Mouse (Mus musculus) adrenal gland (tissue): ENCODE measurements around the gene Csta1.
"Not testable (repeated sequence)": the region's sequence is repeated elsewhere in the genome, so short reads cannot be mapped to it uniquely, and the experiment has no call there.

Source experiments
- intact Hi-C: fragments of 180-260 bp; cut with DNase I; formaldehyde crosslinking; loops from one replicate; pipeline ENCODE4 v1.15.1; 2025
- long read RNA-seq, 2 experiments: library from polyadenylated mRNA; unstranded; transcript quantifications; one replicate each; pipeline ENCODE4 v2.0.0; 2020; ENCODE audit warnings: borderline replicate concordance in 1 of 2; ENCODE audit not compliant: insufficient replicate concordance in 1 of 2

Csta1 gene
- long read RNA-seq, experiment 1: 0 reads
- long read RNA-seq, experiment 2: 0 reads

DNA sequence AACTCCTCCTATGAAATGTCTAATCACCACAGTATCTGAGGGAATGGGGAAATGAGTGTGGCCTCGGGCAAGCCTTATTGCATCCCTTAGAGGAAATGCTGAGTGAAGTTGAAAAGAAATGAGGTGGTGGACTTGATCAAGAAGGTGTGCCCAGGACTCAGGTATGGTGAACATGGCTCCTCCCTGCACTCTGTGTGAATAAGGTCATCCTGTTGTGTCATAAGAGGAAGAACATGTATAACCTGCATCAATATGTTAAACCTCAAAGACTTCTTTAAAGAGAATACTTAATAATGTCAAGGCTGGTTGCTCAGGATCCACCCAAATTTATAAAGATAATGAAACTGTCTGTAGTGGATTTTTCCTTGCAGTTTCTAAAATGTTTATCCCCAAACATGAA, at the start of gene Csta1:
Csta1 (minus strand) TSS at position 101 of the 400 bp plus-strand sequence.
- intact Hi-C loops: no loop called here

GRCm38 (mm10) chr16:36179910-36180309, 48.9 kb upstream of the Csta1 start:
- intact Hi-C loops: no loop called here

- intact Hi-C loops: no loop called here
Measured at GRCm38 (mm10) chr16:36176108-36176507, 45.1 kb upstream of the Csta1 start.

DNA sequence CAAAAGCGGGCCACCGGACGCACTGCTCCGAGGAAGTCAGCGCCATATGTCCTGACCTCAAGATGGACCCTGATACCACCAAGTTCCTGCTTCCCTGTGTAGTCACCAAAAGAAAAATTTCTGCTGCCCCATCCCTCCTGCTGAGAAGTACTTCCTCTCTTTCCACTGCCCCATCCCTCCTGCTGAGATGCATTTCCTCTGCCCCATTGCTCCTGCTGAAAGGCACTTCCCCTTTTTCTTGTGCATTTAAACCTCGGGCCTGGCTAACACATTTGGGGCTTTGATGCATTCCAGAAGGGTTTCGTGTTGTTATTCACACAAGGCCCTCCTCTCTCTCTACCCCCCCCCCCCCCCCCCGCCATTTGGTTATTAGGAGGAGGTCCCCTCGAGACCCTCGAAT, 36.8 kb upstream of the Csta1 start:
- intact Hi-C loops: not testable (repeated sequence)

DNA sequence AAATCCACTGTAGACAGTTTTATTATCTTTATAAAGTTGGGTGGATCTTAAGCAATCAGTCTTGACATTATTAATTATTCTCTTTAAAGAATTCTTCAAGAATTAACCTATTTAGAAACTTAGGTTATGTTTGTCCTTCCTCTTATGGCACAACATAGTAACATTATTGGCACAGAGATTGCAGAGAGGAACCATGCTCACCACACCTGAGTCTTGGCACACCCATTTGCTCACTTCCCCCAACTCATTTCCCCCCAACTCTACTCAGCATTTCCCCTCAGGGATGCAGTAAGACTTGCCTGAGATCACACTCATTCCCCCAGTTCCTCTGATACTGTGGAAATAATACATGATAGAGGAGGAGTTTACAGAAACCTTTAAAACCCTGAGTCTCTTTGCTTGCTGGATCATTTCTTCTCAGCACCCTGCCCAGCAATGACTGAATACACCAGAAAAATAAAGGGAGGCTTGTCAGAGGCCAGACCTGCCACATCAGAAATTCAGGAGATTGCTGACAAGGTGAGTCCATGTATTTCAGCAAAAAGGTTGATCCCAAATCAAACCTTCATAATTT, 25.4 kb upstream of the Csta1 start, which contains the start of gene Stfa2l1:
Stfa2l1 (plus strand) TSS at position 410 of the 574 bp plus-strand sequence.
- intact Hi-C loops: no loop called here

DNA sequence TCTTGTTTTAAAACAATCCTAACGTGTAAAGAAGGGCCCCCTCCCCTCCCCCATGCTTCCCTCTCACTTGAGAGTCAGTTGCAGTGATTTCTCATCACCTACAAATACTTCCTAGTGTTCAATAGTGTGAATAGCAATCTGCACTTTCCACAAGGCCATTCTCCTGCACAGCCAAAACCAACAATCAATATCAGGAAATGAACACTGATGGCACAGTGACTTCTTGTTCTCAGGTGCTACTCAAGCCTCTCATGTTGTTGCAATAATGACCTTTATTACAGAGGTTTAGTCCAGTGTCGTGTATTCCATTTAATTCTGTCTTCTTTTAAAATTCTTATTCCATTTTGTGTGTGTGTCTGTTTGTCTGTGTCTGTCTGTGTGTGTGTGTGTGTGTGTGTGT, 7.2 kb upstream of the Csta1 start:
- intact Hi-C loops: no loop called here

DNA sequence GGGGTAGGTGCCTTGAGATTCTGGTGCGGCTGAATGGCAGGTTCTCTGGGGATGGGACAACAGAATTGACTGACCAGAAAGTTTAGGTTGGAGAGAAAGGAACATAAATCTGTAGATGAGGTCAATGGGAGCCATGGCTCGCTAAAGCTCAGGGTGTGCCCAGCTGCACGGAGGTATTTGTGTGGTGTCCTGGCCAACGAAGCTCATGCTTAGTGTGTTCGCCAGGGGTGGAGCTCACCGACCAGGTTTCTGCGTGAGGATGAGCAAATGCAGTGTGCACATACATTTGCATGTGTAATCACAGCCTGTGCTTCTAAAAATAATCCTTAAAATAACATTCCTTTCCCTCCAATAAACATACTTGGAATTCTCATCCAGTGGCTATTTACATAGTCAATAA, 2.9 kb downstream of the Csta1 start:
- intact Hi-C loops: no loop called here

GRCm38 (mm10) chr16:36115751-36116150, 15.3 kb downstream of the Csta1 start:
- intact Hi-C loops: not testable (repeated sequence)

DNA sequence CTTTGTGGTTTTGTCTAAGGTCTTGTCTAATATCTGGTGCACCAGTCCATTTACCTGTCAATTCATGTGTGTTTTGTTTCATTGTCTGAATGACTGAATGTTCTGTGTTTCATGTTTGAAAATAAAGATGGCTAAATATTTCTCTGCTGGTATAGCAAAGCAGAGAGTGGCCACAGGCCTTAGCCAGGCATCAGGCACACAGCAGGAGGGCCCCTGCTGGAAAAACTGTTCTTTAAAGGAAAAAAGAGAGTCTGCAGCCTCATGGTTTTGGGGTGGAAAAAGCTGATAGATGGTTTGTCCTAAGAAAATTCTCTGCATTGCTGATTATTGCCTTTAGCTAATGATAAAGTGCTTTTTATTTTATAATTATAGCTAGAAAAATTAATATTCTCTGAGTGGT, 19.6 kb downstream of the Csta1 start:
- intact Hi-C loops: not testable (repeated sequence)

GRCm38 (mm10) chr16:36102211-36102610, 28.8 kb downstream of the Csta1 start:
- intact Hi-C loops: no loop called here

DNA sequence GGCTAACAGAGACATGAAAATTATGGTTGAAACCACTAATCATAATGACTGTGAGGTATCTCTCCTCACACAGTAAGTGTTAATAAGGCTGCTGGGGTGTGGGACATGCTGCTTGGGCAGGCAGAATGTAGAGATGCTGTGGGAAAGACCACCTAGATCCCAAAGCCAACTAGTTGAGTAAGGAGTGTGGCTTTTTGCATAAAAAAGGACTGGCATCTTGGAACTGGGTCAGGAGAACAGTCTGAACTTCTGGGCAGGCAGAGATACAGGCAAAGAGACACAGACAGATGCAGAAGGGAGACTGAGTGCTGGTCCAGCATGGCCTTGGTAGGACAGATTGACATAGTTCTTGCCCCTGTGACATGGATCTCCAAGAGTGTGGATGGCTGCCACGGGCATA, 29.5 kb downstream of the Csta1 start:
- intact Hi-C loops: no loop called here

- intact Hi-C loops: not testable (repeated sequence)
Measured at GRCm38 (mm10) chr16:36097813-36098499, 33.1 kb downstream of the Csta1 start.

GRCm38 (mm10) chr16:36094079-36094478, 37.0 kb downstream of the Csta1 start:
- intact Hi-C loops: no loop called here

- intact Hi-C loops: no loop called here
Measured at GRCm38 (mm10) chr16:36090785-36091509, 40.1 kb downstream of the Csta1 start.

DNA sequence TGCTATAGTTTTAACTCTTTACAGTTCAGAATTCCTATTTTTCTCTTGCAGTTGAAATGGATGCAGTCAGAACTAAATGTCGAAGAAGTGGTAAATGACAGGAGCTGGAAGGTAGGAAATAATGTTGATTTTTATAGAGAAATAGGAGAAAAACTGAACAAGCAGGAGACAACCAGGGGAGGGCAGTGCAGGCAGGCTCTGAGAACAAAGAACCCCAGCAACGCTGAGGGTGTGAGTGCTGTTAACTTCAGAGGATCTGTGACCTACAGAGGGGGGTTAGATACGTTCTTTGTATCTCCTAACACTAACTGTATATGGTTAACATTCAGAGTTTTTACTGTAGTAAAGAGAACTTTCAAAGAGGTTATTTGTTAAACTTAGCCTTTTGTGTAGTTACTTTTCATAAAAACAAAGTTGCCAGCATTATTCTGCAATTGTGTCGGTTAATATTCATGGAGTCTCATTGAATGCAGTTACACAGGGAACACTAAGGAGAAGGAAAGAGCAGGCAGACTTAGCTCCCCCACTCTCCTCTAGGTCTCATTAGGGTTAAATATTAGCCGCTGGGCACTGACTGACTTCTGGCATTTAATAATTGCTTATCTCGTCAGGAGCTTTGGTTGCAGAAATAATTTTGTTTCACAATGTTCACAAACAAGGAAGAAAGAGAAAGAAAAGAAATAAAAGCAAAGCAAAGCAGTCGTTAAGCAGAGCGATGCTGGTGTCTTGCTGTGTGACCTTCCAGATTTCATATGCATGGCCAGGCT, 41.0 kb downstream of the Csta1 start:
- intact Hi-C loops: no loop called here

DNA sequence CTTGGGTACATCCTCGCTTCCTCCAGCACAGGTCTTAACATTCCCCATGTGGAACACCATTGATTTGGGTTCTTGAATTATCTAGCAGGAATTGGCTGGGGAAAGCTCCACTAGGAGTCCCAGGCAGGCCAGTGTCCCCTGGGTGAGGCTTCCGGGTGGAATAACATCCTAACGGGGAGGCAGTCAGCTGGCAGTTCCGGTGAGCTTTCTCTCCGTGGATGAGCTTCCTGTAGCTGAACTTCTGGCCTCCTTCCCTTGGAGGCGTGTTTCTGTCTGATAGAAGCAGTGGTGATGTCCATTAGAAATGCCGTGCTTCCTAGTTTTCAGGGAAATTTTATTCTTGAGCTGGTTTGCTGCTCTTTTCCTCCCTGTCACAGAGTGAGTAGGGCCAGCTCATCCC, 42.0 kb downstream of the Csta1 start:
- intact Hi-C loops: no loop called here

- intact Hi-C loops: no loop called here
Measured at GRCm38 (mm10) chr16:36087846-36088245, 43.2 kb downstream of the Csta1 start.

DNA sequence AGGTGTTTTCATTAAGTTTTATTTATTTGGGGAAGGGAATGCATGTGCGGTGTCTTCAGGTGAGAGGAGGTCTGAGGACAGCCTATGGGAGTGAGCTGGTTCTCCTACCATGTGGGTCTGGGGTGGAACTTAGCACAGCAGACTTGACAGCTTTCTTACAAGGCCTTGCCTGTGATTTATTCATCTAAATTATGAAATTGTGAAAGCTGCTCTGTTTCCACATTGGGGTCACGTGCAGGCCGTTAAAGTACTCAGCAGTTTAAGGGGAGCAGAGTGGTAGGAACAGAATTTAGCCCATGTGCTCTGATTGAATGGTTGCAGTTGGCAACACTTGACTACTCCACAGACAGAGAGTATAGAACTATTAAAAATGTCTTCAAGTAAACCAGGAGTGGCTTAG, 51.1 kb downstream of the Csta1 start:
- intact Hi-C loops: loop anchor here (10.0 kb wide), 1 partner anchor 1795 kb away; no protein-coding TSS in a partner anchor

DNA sequence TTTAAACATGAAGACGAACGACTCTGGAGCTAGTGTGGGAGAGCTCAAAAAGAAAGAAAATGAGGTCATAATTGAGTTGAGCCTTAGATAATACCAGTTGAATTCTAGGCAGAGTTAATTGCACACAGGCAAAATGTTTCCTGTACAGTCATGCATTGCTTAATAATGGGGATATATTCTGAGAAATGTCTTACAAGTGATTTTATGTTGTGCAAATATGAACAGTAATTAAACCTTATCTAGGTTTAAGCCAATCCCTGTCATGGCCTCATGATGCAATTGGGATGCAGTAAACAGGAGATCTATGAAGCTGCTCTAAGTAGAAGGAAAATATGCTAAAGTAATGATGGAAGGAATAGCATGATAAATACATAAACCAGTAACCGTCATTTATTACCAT, 56.3 kb downstream of the Csta1 start:
- intact Hi-C loops: loop anchor here (5.0 to 10.0 kb wide), 2 partner anchors 92 to 1800 kb away; no protein-coding TSS in a partner anchor

- intact Hi-C loops: loop anchor here (5.0 to 10.0 kb wide), 2 partner anchors 90 to 1802 kb away; no protein-coding TSS in a partner anchor
Measured at GRCm38 (mm10) chr16:36072410-36073011, 58.5 kb downstream of the Csta1 start.
